Mouse (Mus musculus): Measurements from ENCODE around the gene Kdr. TPM values are rescaled to one million over a fixed set of nuclear protein-coding genes. Genes with fewer than 3 reads are reported as not detected.

The Kdr gene
- polyA plus RNA-seq, 1 experiment = 3.7 TPM

DNA sequence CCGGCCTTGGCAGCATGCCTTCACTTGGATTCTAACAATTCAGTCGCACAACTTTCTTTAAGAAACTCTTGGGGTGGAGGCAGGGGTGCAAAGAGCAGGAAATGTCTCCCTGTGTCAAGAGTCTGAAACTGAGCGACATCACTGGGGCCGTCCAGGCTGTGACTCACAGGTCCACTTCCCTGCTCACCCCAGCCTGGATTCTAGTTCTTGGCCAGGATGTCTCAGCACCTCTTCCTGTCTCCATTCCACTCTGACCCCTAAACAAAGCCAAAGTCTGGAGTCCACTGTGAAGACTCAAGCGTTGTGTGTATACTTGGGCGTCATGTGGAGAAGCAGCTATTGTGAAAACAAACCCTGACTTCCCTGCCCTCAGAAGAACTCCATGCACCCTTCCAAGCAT lies 55.6 kb downstream of the Kdr start:
- TF ChIP-seq CTCF (IDR thresholded peaks at IDR 0.05; ENCODE audit: borderline replicate concordance, control insufficient read depth, extremely low read depth, insufficient read depth, low read length, poor library complexity) (no peak), POLR2A (IDR thresholded peaks at IDR 0.05; ENCODE audit: control insufficient read depth, extremely low read depth, insufficient read depth, low read length, poor library complexity) (no peak)

DNA sequence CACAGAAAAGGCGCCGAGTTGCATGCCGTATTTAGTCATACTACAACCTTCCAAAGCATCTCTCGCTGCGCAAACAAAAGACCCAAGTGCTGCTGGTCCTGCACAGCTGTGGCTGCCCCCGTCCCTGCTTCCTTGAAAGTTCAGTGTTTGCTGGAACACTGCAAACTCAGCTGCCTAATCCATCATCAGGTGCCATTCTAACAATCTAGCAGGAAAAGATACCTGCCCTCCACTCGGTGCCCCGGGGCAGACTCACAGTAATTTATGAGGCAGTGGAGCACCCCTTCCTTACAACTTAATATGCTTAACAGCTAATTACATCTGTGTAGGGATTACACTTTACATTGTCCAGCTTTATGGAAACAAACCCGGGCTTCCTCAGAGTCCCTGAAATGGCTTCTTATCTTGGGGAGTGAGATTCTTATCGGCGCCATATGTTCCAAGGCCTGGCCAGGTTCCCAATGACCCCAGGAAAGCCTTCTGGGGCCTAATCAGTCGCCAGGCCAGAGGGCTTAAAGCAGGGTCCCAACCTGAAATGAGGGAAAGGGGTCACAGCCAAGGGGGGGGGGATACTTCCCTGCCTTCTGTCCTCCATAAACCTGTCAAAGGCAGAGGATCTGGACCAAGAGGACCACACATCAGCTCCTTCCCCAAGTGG lies 56.4 kb downstream of the Kdr start:
- H3K27me3 ChIP-seq (ENCODE audit: control insufficient read depth, insufficient read depth, low read length) = no peaks in the 10 kb centered on the region
- no peak for TF ChIP-seq CTCF (IDR thresholded peaks at IDR 0.05; ENCODE audit: borderline replicate concordance, control insufficient read depth, extremely low read depth, insufficient read depth, low read length, poor library complexity)
- no peak for TF ChIP-seq POLR2A (IDR thresholded peaks at IDR 0.05; ENCODE audit: control insufficient read depth, extremely low read depth, insufficient read depth, low read length, poor library complexity)
- no peaks in the 10 kb centered on the region for H3K36me3 ChIP-seq (ENCODE audit: control insufficient read depth, insufficient read depth, low read length)
- 35% methylated on average over 12 of the region's 12 CpGs for WGBS
- H3K4me1 ChIP-seq (replicated peaks; ENCODE audit: control insufficient read depth, insufficient read depth, low read length) = no peaks in the 10 kb centered on the region
- no peak overlapping the region for H3K27ac ChIP-seq (ENCODE audit: control insufficient read depth, insufficient read depth, low read length)
- no peak for DNase-seq
- H3K4me3 ChIP-seq (ENCODE audit: control insufficient read depth, insufficient read depth, low read length) = no peak overlapping the region

More for the DNA sequence above, 55.6 kb downstream of the Kdr start:
- WGBS = 95% methylated on average over 6 of the region's 6 CpGs
- no peaks in the 10 kb centered on the region for H3K27me3 ChIP-seq (ENCODE audit: control insufficient read depth, insufficient read depth, low read length)
- H3K27ac ChIP-seq (ENCODE audit: control insufficient read depth, insufficient read depth, low read length) = no peak overlapping the region
- H3K4me3 ChIP-seq (ENCODE audit: control insufficient read depth, insufficient read depth, low read length) = no peak overlapping the region
- H3K36me3 ChIP-seq (ENCODE audit: control insufficient read depth, insufficient read depth, low read length) = no peaks in the 10 kb centered on the region
- no peaks in the 10 kb centered on the region for H3K4me1 ChIP-seq (replicated peaks; ENCODE audit: control insufficient read depth, insufficient read depth, low read length)
- DNase-seq = no peak

DNA sequence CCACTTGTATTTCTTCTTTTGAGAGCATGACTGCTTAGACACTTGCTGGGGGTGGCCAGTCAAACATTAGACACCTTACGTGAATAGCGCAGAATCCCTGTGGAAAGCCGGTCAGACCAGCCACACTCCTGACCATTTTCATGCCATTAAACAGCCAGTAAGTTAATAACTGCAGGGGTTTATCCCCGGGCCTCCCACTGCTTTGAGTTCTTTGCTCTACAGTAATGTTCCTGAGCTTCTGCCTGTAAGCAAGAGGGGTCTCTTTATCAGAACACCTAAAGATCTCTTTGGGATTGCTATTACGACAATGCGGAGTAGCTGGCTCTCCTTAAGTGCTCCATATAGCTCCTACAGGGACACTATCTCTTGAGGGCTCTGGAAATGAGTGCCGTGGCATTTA lies 58.7 kb downstream of the Kdr start:
- TF ChIP-seq POLR2A (IDR thresholded peaks at IDR 0.05; ENCODE audit: control insufficient read depth, extremely low read depth, insufficient read depth, low read length, poor library complexity) (no peak), CTCF (IDR thresholded peaks at IDR 0.05; ENCODE audit: borderline replicate concordance, control insufficient read depth, extremely low read depth, insufficient read depth, low read length, poor library complexity) (no peak)
- Histone ChIP-seq H3K27ac (ENCODE audit: control insufficient read depth, insufficient read depth, low read length) (no peak overlapping the region), H3K27me3 (ENCODE audit: control insufficient read depth, insufficient read depth, low read length) (no peaks in the 10 kb centered on the region), H3K4me1 (replicated peaks; ENCODE audit: control insufficient read depth, insufficient read depth, low read length) (no peaks in the 10 kb centered on the region), H3K36me3 (ENCODE audit: control insufficient read depth, insufficient read depth, low read length) (no peaks in the 10 kb centered on the region), H3K4me3 (ENCODE audit: control insufficient read depth, insufficient read depth, low read length) (no peak overlapping the region)
- no peak for DNase-seq
- WGBS = 97% methylated on average over 7 of the region's 7 CpGs

DNA sequence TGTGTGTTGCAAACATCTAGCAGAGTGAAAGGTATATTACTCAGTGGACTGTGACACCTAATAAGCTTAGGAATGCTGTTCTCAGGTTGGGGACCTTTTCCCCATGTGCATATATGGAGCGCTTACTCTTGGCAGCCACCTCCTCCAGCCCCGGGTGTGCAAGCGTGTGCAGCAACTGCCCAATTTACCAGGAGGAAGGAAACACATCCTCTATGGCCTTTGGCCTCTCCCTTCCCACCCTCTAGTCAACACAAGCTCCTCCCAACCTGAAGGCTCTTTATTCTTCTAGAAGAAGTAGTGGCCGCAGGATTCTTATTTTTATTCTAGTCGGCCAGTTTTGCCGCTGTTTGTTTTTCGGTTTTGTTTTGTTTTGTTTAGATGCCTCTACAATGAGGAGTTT lies 60.1 kb downstream of the Kdr start:
- Histone ChIP-seq H3K27me3 (ENCODE audit: control insufficient read depth, insufficient read depth, low read length) (no peaks in the 10 kb centered on the region), H3K4me1 (replicated peaks; ENCODE audit: control insufficient read depth, insufficient read depth, low read length) (no peaks in the 10 kb centered on the region), H3K36me3 (ENCODE audit: control insufficient read depth, insufficient read depth, low read length) (no peaks in the 10 kb centered on the region), H3K27ac (ENCODE audit: control insufficient read depth, insufficient read depth, low read length) (no peak overlapping the region), H3K4me3 (ENCODE audit: control insufficient read depth, insufficient read depth, low read length) (no peak overlapping the region)
- 74% methylated on average over 7 of the region's 7 CpGs for WGBS
- no peak for DNase-seq
- TF ChIP-seq CTCF (IDR thresholded peaks at IDR 0.05; ENCODE audit: borderline replicate concordance, control insufficient read depth, extremely low read depth, insufficient read depth, low read length, poor library complexity) (no peak), POLR2A (IDR thresholded peaks at IDR 0.05; ENCODE audit: control insufficient read depth, extremely low read depth, insufficient read depth, low read length, poor library complexity) (no peak)

DNA sequence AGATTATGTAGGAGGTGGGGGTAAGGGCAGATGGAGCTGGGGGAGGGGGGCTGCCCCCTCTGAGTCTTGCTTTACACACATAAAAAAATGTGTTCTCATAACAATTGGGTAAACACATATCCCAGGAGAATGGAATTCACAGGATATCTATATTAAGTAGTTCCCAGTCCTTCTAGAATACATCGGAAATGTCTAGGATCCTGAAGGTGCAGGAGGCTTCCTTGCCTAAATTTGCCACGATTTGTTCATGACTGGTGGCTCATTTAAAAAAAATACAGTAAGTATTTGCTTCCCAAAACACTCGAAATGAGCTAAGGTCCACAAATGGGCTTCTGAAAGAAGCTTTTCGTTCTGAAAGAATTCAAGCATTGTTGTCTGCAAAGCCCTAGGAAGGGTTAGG lies 61.0 kb downstream of the Kdr start:
- 89% methylated on average over 4 of the region's 4 CpGs for WGBS
- no peaks in the 10 kb centered on the region for H3K27me3 ChIP-seq (ENCODE audit: control insufficient read depth, insufficient read depth, low read length)
- no peak for DNase-seq
- no peaks in the 10 kb centered on the region for H3K36me3 ChIP-seq (ENCODE audit: control insufficient read depth, insufficient read depth, low read length)
- TF ChIP-seq CTCF (IDR thresholded peaks at IDR 0.05; ENCODE audit: borderline replicate concordance, control insufficient read depth, extremely low read depth, insufficient read depth, low read length, poor library complexity) (no peak), POLR2A (IDR thresholded peaks at IDR 0.05; ENCODE audit: control insufficient read depth, extremely low read depth, insufficient read depth, low read length, poor library complexity) (no peak)
- H3K4me1 ChIP-seq (replicated peaks; ENCODE audit: control insufficient read depth, insufficient read depth, low read length) = no peaks in the 10 kb centered on the region
- no peak overlapping the region for H3K27ac ChIP-seq (ENCODE audit: control insufficient read depth, insufficient read depth, low read length)
- no peak overlapping the region for H3K4me3 ChIP-seq (ENCODE audit: control insufficient read depth, insufficient read depth, low read length)

DNA sequence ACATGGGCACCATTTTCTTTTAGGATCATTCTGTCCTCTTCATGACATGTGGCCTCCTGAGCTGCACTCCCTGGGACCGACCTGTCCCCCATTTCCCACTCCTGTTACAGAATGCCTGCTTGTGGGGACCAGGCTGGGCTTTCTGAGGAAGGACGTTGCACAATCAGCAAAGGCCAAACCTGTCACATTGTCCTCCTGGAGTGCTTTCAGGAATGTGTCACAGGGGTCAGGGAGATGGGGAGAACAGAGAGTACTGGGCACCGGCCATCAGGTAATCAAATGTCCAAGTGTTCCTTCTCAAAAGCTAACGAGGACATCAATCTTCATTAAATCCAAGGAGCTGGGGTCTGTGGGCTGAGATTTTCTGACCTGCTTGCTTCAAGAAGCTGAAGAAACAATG lies 72.2 kb downstream of the Kdr start:
- Histone ChIP-seq H3K27ac (ENCODE audit: control insufficient read depth, insufficient read depth, low read length) (no peak overlapping the region), H3K27me3 (ENCODE audit: control insufficient read depth, insufficient read depth, low read length) (no peaks in the 10 kb centered on the region), H3K4me3 (ENCODE audit: control insufficient read depth, insufficient read depth, low read length) (no peak overlapping the region), H3K36me3 (ENCODE audit: control insufficient read depth, insufficient read depth, low read length) (no peaks in the 10 kb centered on the region), H3K4me1 (replicated peaks; ENCODE audit: control insufficient read depth, insufficient read depth, low read length) (no peaks in the 10 kb centered on the region)
- WGBS = 87% methylated on average over 4 of the region's 4 CpGs
- no peak for DNase-seq
- TF ChIP-seq CTCF (IDR thresholded peaks at IDR 0.05; ENCODE audit: borderline replicate concordance, control insufficient read depth, extremely low read depth, insufficient read depth, low read length, poor library complexity) (no peak), POLR2A (IDR thresholded peaks at IDR 0.05; ENCODE audit: control insufficient read depth, extremely low read depth, insufficient read depth, low read length, poor library complexity) (no peak)

All from thymus, adult 2 months (tissue).